Mouse (Mus musculus) heart, adult 2 months (tissue): ENCODE measurements at regions not wholly inside any gene's neighbourhood (a gene's known extent, or its start where the extent isn't known, plus 50 kb on each side); places are given as distances from the start of the nearest gene placed in this dataset.

Experiments used
- CTCF ChIP-seq: fragments of 200-600 bp; IDR thresholded peaks from 2 replicates; pipeline ENCODE4 v1.8.1; 2022; ENCODE audit warnings: antibody characterized with exemption, mild to moderate bottlenecking, moderate library complexity
- POLR2A ChIP-seq: fragments of 200-500 bp; IDR thresholded peaks from 2 replicates; pipeline ENCODE4 v1.6.1; 2011; ENCODE audit warnings: mild to moderate bottlenecking, low read depth, low read length, control low read depth; ENCODE audit not compliant: insufficient read depth

GRCm38 (mm10) chr13:72345647-72346133 lies 282.9 kb upstream of the Irx2 start:
- no peak for TF ChIP-seq CTCF
- TF ChIP-seq POLR2A = no peak
